Mouse (Mus musculus): ENCODE results near the gene Galk1.

Gene Galk1

GRCm38 (mm10) chr11:115983291-115983690 lies 29.2 kb downstream of the Galk1 start:
- no peak for DNase-seq (ENCODE audit: low read depth in 2 of 2, low spot score in 2 of 2)

DNA sequence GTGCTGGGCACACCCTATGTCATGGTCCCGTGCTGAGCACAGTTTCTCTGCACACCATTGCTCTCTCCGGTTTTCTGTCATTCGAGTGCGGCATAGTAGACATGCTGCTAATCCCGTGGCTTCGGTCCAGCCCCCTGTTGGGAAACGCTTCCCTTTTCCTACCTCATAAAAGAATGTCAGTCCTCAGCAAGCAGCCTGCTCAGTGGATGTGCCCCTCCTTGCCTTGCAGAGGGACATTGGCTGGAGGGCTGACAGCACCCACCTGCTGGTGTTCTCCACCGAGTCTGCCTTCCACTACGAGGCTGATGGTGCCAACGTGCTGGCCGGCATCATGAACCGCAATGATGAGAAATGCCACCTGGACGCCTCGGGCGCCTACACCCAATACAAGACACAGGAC lies 30.0 kb downstream of the Galk1 start:
- no peak for DNase-seq (ENCODE audit: low read depth in 2 of 2, low spot score in 2 of 2)

DNA sequence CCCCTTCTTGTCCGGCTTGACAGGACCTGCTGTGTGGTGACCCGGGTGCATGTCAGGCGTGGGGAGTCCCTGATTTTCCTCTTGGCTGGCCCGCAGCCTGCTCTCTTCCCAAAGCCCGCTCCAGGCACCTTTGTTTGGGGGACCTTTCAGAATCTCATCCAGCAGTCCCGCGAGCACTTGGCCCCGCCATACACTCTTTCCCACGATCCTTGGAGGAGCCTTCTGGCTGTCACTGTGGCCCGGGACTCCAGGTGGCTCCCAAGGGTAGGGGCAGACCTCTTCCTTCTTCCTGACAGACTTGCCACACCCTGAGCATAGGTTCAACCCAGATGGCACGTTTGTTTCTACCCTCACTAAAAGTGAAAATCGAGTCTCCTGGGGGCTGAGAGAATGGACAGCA lies 37.0 kb downstream of the Galk1 start:
- no peak for DNase-seq (ENCODE audit: low read depth in 2 of 2, low spot score in 2 of 2)

GRCm38 (mm10) chr11:115975083-115975420 lies 37.5 kb downstream of the Galk1 start:
- DNase-seq (ENCODE audit: low read depth in 2 of 2, low spot score in 2 of 2): no peak

GRCm38 (mm10) chr11:115974309-115975082 lies 38.0 kb downstream of the Galk1 start, which contains the start of gene Itgb4:
Gene Itgb4, plus strand, starts transcription at chr11:115974709.
- DNase-seq (ENCODE audit: low read depth in 2 of 2, low spot score in 2 of 2): peak; percentile 31 to 32

GRCm38 (mm10) chr11:115971016-115971415 lies 41.5 kb downstream of the Galk1 start:
- no peak for DNase-seq (ENCODE audit: low read depth in 2 of 2, low spot score in 2 of 2)

GRCm38 (mm10) chr11:115970006-115970673 lies 42.4 kb downstream of the Galk1 start:
- DNase-seq (ENCODE audit: low read depth in 2 of 2, low spot score in 2 of 2): no peak

GRCm38 (mm10) chr11:115968731-115969405 lies 43.7 kb downstream of the Galk1 start:
- DNase-seq (ENCODE audit: low read depth in 2 of 2, low spot score in 2 of 2): no peak

DNA sequence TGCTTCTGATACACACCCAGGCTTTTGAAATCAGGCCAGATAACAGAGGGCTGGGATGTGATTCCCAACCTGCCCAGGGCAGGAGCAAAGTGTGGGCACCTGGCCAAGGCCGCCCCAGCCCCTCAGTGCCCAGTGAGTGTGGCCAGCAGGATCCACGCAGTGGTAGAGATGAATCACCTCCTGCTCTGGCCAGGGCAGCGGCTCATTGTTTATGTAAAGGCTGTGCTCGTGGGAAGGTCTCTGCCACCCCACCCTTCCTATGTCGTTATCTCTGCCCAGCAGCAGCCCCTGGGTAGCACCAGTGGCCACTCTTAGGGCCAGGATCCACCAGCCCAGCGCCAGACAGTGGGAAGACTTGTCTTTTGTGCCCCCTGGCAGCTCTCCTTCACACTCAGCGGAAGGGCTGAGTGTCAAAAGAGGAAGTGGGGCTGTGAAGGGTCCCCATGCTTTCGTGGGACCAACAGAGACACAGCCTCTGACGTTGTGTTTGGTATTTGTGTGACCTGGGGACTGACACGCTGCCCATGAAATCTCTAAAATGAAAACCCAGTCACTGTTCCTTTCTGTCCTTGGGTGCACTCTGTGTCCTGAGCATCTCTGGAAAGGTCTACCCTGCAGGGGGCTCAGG lies 47.4 kb downstream of the Galk1 start:
- no peak for DNase-seq (ENCODE audit: low read depth in 2 of 2, low spot score in 2 of 2)

- no peak for DNase-seq (ENCODE audit: low read depth in 2 of 2, low spot score in 2 of 2)
Observed at GRCm38 (mm10) chr11:115962651-115963412, 49.7 kb downstream of the Galk1 start.

DNA sequence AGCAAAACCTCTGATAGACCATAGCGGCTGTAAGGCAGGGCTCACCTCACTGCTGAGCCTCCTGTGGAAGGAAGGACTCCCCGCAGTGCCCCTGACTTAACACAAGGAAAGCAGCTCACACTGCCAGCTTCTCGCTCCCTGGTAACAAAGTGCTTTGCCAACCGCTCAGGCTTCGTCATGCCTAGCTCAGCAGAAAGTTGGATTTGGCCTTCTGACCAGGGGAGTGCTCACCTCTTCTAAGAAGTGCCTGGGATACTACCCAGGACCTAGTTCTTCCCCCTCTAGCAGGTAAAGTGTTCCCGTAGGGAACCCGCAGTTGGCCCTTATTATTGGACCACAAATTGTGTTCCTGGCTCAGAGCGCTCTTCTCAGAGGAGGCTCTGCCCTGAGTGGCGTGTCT lies 53.5 kb downstream of the Galk1 start:
- no peak for DNase-seq (ENCODE audit: low read depth in 2 of 2, low spot score in 2 of 2)

Measured in CD8-positive naive resting alpha-beta T cell, adult 2 months (primary cell).